Mouse (Mus musculus) ovary, adult 2 months (tissue): ENCODE results near the gene 2310061N02Rik. TPM values are rescaled to one million over a fixed set of nuclear protein-coding genes. Genes with fewer than 3 reads are reported as not detected.

Experiments used
- polyA plus RNA-seq: library from polyadenylated mRNA; depleted of rRNA; stranded (reverse); fragments of >200 nt; gene quantifications from 2 replicates; pipeline ENCODE4 v1.2.3, GENCODE M21; 2012; rRNA removed

Gene 2310061N02Rik
- not detected in 2 replicates for polyA plus RNA-seq

DNA sequence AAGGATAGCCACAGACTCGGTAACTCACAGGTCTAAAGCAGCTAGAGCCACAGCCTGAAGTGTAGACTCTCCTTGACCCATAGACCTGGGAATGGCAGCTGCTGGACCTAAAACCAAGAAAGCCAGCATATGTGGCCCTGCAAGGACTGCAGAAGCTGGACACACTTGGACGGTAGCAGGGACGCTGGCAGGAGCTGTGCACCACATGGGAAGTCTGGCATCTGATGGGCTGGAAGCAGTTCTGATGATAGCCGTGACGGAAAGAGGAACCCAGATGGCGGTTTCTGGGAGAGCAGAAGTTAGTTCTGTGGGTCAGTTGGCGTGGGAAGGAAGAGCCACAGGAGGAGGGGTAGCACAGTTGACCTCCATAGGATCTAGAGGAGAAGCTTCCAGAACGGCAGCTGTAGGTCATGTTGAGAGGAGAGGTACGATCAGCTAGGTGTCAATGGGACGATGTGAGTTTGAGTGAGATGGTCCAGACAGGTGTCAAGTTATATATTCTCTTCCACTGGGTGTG is at the start of gene 2310061N02Rik:
TSS of gene 2310061N02Rik (minus strand) at position 467 of the 517 bp plus-strand sequence.

DNA sequence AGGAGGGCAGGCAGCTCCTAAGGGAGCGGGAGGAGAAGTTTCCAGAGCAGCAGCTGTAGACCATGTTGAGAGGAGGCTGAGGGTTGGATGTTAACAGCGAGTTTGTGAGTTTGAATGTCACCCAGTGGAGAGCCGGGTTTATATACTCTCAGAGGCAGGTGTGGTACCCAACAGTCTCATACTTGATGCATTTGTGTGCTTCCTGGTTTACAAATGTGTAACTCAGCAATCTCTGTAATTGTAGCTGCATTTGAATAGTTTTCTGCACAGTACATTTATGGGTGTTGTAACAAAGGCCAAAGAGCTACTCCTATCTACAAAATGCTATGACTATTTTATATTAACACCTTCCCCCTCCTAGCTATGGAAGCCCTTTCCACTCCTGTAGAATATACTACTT is 43.8 kb upstream of the 2310061N02Rik start, which contains the start of gene Krtap13:
TSS of gene Krtap13 (minus strand) at position 101 of the 400 bp plus-strand sequence.

DNA sequence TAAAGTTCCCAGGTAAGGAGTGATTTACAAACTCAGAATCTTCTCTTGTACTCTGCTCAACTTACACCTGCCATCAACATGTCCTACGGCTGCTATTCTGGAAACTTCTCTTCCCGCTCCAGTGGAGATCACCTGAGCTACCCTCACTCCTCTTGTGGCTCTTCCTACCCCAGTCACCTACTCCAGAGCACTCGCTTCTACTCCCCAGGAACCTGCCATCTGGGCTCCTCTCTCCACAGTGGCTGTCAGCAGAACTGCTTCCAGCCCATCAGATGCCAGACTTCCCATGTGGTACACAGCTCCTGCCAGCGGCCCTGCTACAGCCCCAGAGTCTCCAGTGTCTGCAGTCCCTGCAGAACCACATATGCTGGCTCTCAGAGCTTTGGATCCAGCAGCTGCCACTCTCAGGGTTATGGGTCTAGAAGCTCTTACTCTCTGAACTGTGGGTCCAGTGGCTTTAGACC is 21.1 kb upstream of the 2310061N02Rik start, which contains the start of gene Krtap13-1:
TSS of gene Krtap13-1 (plus strand) at position 51 of the 464 bp plus-strand sequence.

DNA sequence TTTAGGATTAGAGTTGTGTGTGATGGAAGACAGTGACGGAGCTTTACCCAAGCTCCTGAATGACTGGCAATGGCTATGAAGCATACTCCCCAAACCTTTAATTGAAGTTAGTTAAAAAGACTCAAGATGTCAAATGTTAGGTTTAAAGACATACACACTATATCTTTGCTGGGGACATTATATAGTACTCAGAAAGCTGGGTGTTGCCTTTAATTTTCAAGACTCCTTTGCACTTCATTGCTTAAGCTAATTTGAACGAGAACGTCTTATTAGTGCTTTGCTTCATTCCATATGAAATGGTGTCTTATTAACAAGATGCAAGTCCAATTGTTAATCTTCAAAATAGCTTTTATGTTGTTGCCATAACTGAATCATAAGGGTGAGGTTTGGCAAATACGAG is 36.2 kb downstream of the 2310061N02Rik start, which contains the start of gene Krtap27-1:
TSS of gene Krtap27-1 (minus strand) at position 101 of the 400 bp plus-strand sequence.

Other genes starting within 250 kb of the 2310061N02Rik start
- gene Cldn17, start 201.0 kb downstream of the 2310061N02Rik start, polyA plus RNA-seq = not detected in 2 replicates
- gene Cldn8, start 144.8 kb downstream of the 2310061N02Rik start, polyA plus RNA-seq = 1.3 and 2.1 TPM in 2 replicates
- gene Krtap24-1, start 95.7 kb downstream of the 2310061N02Rik start, polyA plus RNA-seq = not detected in 2 replicates
- gene 2310079G19Rik, start 80.3 kb downstream of the 2310061N02Rik start, polyA plus RNA-seq = not detected in 2 replicates
- gene Krtap26-1, start 60.2 kb downstream of the 2310061N02Rik start, polyA plus RNA-seq = not detected in 2 replicates
- gene Krtap27-1, start 36.3 kb downstream of the 2310061N02Rik start, polyA plus RNA-seq = not detected in 2 replicates
- gene Krtap13-1, start 20.9 kb upstream of the 2310061N02Rik start, polyA plus RNA-seq = not detected in 2 replicates
- not detected in 2 replicates for gene Krtap13, start 43.7 kb upstream of the 2310061N02Rik start, polyA plus RNA-seq
- gene 2310034C09Rik, start 50.9 kb upstream of the 2310061N02Rik start, polyA plus RNA-seq = not detected in 2 replicates
- not detected in 2 replicates for gene 2310057N15Rik, start 66.2 kb upstream of the 2310061N02Rik start, polyA plus RNA-seq
- gene Gm5965, start 69.9 kb upstream of the 2310061N02Rik start, polyA plus RNA-seq = not detected in 2 replicates
- not detected in 2 replicates for gene Gm20741, start 104.3 kb upstream of the 2310061N02Rik start, polyA plus RNA-seq
- not detected in 2 replicates for gene Krtap15, start 112.3 kb upstream of the 2310061N02Rik start, polyA plus RNA-seq
- not detected in 2 replicates for gene Krtap14, start 118.2 kb upstream of the 2310061N02Rik start, polyA plus RNA-seq
- gene Krtap19-1, start 161.4 kb upstream of the 2310061N02Rik start, polyA plus RNA-seq = not detected in 2 replicates
- gene Krtap19-2, start 166.3 kb upstream of the 2310061N02Rik start, polyA plus RNA-seq = not detected in 2 replicates
- gene Krtap19-3, start 170.1 kb upstream of the 2310061N02Rik start, polyA plus RNA-seq = not detected in 2 replicates
- not detected in 2 replicates for gene Krtap19-4, start 177.1 kb upstream of the 2310061N02Rik start, polyA plus RNA-seq
- gene Krtap19-5, start 188.5 kb upstream of the 2310061N02Rik start, polyA plus RNA-seq = not detected in 2 replicates
- not detected in 2 replicates for gene Krtap19-9b, start 224.3 kb upstream of the 2310061N02Rik start, polyA plus RNA-seq